Comparison of ENCODE assay signal across 8 mouse cellular contexts in the genomic region with DNA sequence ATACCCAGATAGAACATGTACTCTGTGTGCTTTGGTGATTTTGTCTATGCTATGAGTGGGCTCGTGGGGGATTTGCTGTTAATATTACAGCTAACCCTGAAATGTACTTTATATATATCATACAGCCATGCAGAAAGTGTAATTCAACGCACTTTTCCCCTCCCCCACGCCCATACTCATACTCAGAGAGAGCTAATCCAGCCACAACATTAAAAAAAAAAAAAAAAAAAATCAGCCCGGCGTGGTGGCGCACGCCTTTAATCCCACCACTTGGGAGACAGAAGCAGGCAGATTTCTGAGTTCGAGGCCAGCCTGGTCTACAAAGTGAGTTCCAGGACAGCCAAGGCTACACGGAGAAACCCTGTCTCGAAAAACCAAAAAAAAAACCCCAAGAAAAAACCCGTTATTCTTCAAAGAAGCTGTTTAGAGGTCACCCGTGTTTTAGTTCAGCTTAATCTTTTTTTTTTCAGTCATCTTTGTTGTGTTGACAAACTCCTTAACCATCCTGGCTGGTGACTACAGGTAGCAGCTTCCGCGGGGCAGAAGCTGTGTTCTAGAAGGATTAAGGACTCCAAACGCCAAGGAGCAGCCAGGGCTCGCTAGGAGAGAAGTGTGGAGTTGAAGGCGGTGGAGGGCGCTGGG. TPM values are rescaled to one million over a fixed set of nuclear protein-coding genes. Genes with fewer than 3 reads are reported as not detected.
DNase-seq lines count a peak whose midpoint lies in the region; ATAC-seq and TF ChIP-seq lines count a peak whose summit lies in the region.

No protein-coding gene starts in this region.

- dilution Hi-C loops in CH12.LX (cut with MboI; ENCODE audit: extremely low pct_ligation_motif_present, extremely low pct_unique_long_range_greater_than_20kb, low sequenced_read_pairs), result no loop called here

- H3K27me3 ChIP-seq in heart, embryonic 11.5 days (ENCODE audit: control insufficient read depth, insufficient read depth, low read length), result peaks cover 38% of the 10 kb centered on the region
- H3K27me3 ChIP-seq in CH12.LX (replicated peaks), result peaks cover 33% of the 10 kb centered on the region
- H3K27me3 ChIP-seq in forebrain, embryonic 13.5 days, result peaks cover 47% of the 10 kb centered on the region
- peaks cover 69% of the 10 kb centered on the region for H3K27me3 ChIP-seq in liver, embryonic 13.5 days

- peak overlapping the region; percentile 51 for H3K4me3 ChIP-seq in heart, embryonic 11.5 days (ENCODE audit: low read depth, low read length)
- peak overlapping the region; percentile 55 to 59 (median 57) for H3K4me3 ChIP-seq in CH12.LX (replicated peaks in 1 of 3; ENCODE audit: low read depth in 2 of 3, low read length in 2 of 3, poor library complexity in 1 of 3)
- H3K4me3 ChIP-seq in forebrain, embryonic 13.5 days, result peak overlapping the region; percentile 62
- peak overlapping the region; percentile 64 for H3K4me3 ChIP-seq in liver, embryonic 13.5 days (replicated peaks)

- H3K36me3 ChIP-seq in heart, embryonic 11.5 days (ENCODE audit: control insufficient read depth, insufficient read depth, low read length), result no peaks in the 10 kb centered on the region
- no peaks in the 10 kb centered on the region for H3K36me3 ChIP-seq in CH12.LX (replicated peaks in 1 of 2; ENCODE audit: control insufficient read depth in 1 of 2, insufficient read depth in 1 of 2, low read length in 1 of 2)
- no peaks in the 10 kb centered on the region for H3K36me3 ChIP-seq in forebrain, embryonic 13.5 days (ENCODE audit: poor library complexity, severe bottlenecking)
- no peaks in the 10 kb centered on the region for H3K36me3 ChIP-seq in liver, embryonic 13.5 days

- DNase-seq in heart, adult 9 months (ENCODE audit: low spot score in 2 of 2), result no peak
- no peak for DNase-seq in CH12.LX (ENCODE audit: extremely low read depth)
- DNase-seq in liver, embryonic 13.5 days, result no peak
- DNase-seq in cerebellum, adult 8-10 months, result no peak
- no peak for DNase-seq in frontal cortex, postnatal 14 days (ENCODE audit: low spot score in 2 of 2)
- DNase-seq in frontal cortex, adult 2 months (ENCODE audit: extremely low spot score in 1 of 2, low spot score in 1 of 2), result no peak

- H3K27ac ChIP-seq in heart, embryonic 11.5 days (ENCODE audit: low read depth, low read length), result no peak overlapping the region
- no peak overlapping the region for H3K27ac ChIP-seq in CH12.LX (ENCODE audit: insufficient read depth, low read depth)
- H3K27ac ChIP-seq in forebrain, embryonic 13.5 days, result no peak overlapping the region
- no peak overlapping the region for H3K27ac ChIP-seq in liver, embryonic 13.5 days

- no peaks in the 10 kb centered on the region for H3K79me2 ChIP-seq in CH12.LX (replicated peaks; ENCODE audit: control insufficient read depth, extremely low read depth, insufficient read depth, poor library complexity, severe bottlenecking)

- H3K9me3 ChIP-seq in heart, embryonic 11.5 days (replicated peaks; ENCODE audit: control insufficient read depth, low read length), result no peaks in the 10 kb centered on the region
- H3K9me3 ChIP-seq in CH12.LX (replicated peaks; ENCODE audit: low read length), result peaks cover 20% of the 10 kb centered on the region
- no peaks in the 10 kb centered on the region; the same call in 1 of the 2 replicates for H3K9me3 ChIP-seq in forebrain, embryonic 13.5 days (replicated peaks)
- 0 out of 2 replicates have a peak, but pooled peaks cover 2% of the 10 kb centered on the region for H3K9me3 ChIP-seq in liver, embryonic 13.5 days (replicated peaks)

- no peak for TF ChIP-seq POLR2A in CH12.LX (IDR thresholded peaks at IDR 0.05; ENCODE audit: low read depth, low read length)

- peak overlapping the region; percentile 100 for H3K4me2 ChIP-seq in heart, embryonic 11.5 days
- H3K4me2 ChIP-seq in CH12.LX (ENCODE audit: insufficient read depth, low read depth, poor library complexity, severe bottlenecking), result peak overlapping the region; percentile 93
- H3K4me2 ChIP-seq in forebrain, embryonic 13.5 days, result peak overlapping the region; percentile 100
- peak overlapping the region; percentile 93 for H3K4me2 ChIP-seq in liver, embryonic 13.5 days

- no peak for TF ChIP-seq RAD21 in CH12.LX (IDR thresholded peaks at IDR 0.05; ENCODE audit: low read depth, low read length)

- ATAC-seq in heart, embryonic 11.5 days (replicated peaks; ENCODE audit: insufficient number of reproducible peaks, low FRiP score, low TSS enrichment), result no peak
- no peak for ATAC-seq in forebrain, embryonic 13.5 days
- no peak for ATAC-seq in liver, embryonic 13.5 days (ENCODE audit: low read depth)

- TF ChIP-seq EP300 in CH12.LX (IDR thresholded peaks at IDR 0.05; ENCODE audit: low read length), result no peak

- 34% methylated on average over 18 of the region's 18 CpGs for WGBS in heart, embryonic 11.5 days (ENCODE audit: insufficient replicate concordance)
- WGBS in forebrain, embryonic 13.5 days, result 38% methylated on average over 18 of the region's 18 CpGs
- WGBS in liver, embryonic 13.5 days (ENCODE audit: insufficient replicate concordance), result 29% methylated on average over 18 of the region's 18 CpGs

- peaks cover 12% of the 10 kb centered on the region for H3K4me1 ChIP-seq in heart, embryonic 11.5 days (ENCODE audit: control insufficient read depth, insufficient read depth, low read length)
- H3K4me1 ChIP-seq in CH12.LX (ENCODE audit: control insufficient read depth in 1 of 2, insufficient read depth in 2 of 2), result peaks cover 0 to 31% of the 10 kb centered on the region in 2 experiments; a peak in 2 of 4 replicates
- H3K4me1 ChIP-seq in forebrain, embryonic 13.5 days, result peaks cover 20% of the 10 kb centered on the region
- H3K4me1 ChIP-seq in liver, embryonic 13.5 days (replicated peaks), result peaks cover 19% of the 10 kb centered on the region

- H3K9ac ChIP-seq in heart, embryonic 11.5 days (ENCODE audit: low read depth, low read length), result no peak overlapping the region
- no peak overlapping the region for H3K9ac ChIP-seq in CH12.LX (ENCODE audit: insufficient read depth, low read depth)
- H3K9ac ChIP-seq in forebrain, embryonic 13.5 days, result peak overlapping the region; percentile 66
- peak overlapping the region; percentile 51; the same call in 1 of the 2 replicates for H3K9ac ChIP-seq in liver, embryonic 13.5 days

- in situ Hi-C loops in CH12.LX (cut with MboI; ENCODE audit: low pct_ligation_motif_present, low pct_unique_long_range_greater_than_20kb, low sequenced_read_pairs), result no loop called here

- no peak for TF ChIP-seq CTCF in CH12.LX (conservative IDR thresholded peaks at IDR 0.05 in 1 of 2, IDR thresholded peaks at IDR 0.05 in 1 of 2; ENCODE audit: low read depth in 2 of 2, low read length in 2 of 2)

TF ChIP-seq in CH12.LX, 34 proteins besides CTCF, POLR2A, EP300 and RAD21:
- peak; percentile 61 for TF ChIP-seq ZNF384 (IDR thresholded peaks at IDR 0.05; ENCODE audit: low read depth, low read length)
- no peak for TF ChIP-seq HCFC1 (IDR thresholded peaks at IDR 0.05; ENCODE audit: low read depth, low read length)
- no peak for TF ChIP-seq SMC3 (IDR thresholded peaks at IDR 0.05; ENCODE audit: low read depth, low read length)
- TF ChIP-seq KAT2A (IDR thresholded peaks at IDR 0.05; ENCODE audit: insufficient replicate concordance, low read length), result no peak
- no peak for TF ChIP-seq PAX5 (IDR thresholded peaks at IDR 0.05; ENCODE audit: low read length)
- TF ChIP-seq CHD1 (IDR thresholded peaks at IDR 0.05; ENCODE audit: low read depth, low read length), result no peak
- TF ChIP-seq ZMIZ1 (IDR thresholded peaks at IDR 0.05; ENCODE audit: low read depth, low read length), result no peak
- TF ChIP-seq BHLHE40 (IDR thresholded peaks at IDR 0.05; ENCODE audit: low read depth, low read length), result no peak
- 0 out of 2 replicates have a peak, but pooled peaks have one; percentile 6 for TF ChIP-seq TCF12 (IDR thresholded peaks at IDR 0.05; ENCODE audit: low read depth, low read length)
- no peak for TF ChIP-seq ETS1 (conservative IDR thresholded peaks at IDR 0.05; ENCODE audit: low read depth, low read length)
- no peak for TF ChIP-seq MEF2A (IDR thresholded peaks at IDR 0.05; ENCODE audit: borderline replicate concordance, low read depth, low read length)
- TF ChIP-seq UBTF (IDR thresholded peaks at IDR 0.05; ENCODE audit: low read depth, low read length), result no peak
- TF ChIP-seq E2F4 (IDR thresholded peaks at IDR 0.05; ENCODE audit: insufficient replicate concordance, low read depth, low read length), result no peak

RNA-seq across cellular contexts. Expression of a gene that starts 0.9 kb away (rescaled TPM):
- 0.58 and 0.87 TPM in 2 replicates for polyA plus RNA-seq in heart, embryonic 11.5 days (2014; fragmentation: Nextera tagmentation; extraction: Ambion mirVana)
- 0.92 and 1.7 TPM in 2 replicates for total RNA-seq in CH12.LX (2012; rRNA removed)
- 0.45 and 0.77 TPM in 2 replicates for total RNA-seq in CH12.LX (2014; rRNA removed)
- 0.44 and 0.87 TPM in 2 replicates for polyA plus RNA-seq in CH12.LX (2012; ENCODE audit: insufficient read length, low read depth)
- 1.6 and 2.8 TPM in 2 replicates for polyA plus RNA-seq in forebrain, embryonic 13.5 days (2015; fragmentation: Nextera tagmentation; extraction: Ambion mirVana)
- 0.39 and 0.58 TPM in 2 replicates for polyA plus RNA-seq in liver, embryonic 13.5 days (2015; fragmentation: Nextera tagmentation; extraction: Ambion mirVana)
- 7.1 and 9.9 TPM in 2 replicates for polyA plus RNA-seq in frontal cortex, adult 2 months (2012; rRNA removed)

RNA-seq across cellular contexts. Expression of a gene that starts 33.3 kb away (rescaled TPM):
- 17.4 and 19.3 TPM in 2 replicates for polyA plus RNA-seq in heart, embryonic 11.5 days (2014; fragmentation: Nextera tagmentation; extraction: Ambion mirVana)
- 38.8 and 44.2 TPM in 2 replicates for total RNA-seq in CH12.LX (2012; rRNA removed)
- 62.3 and 62.5 TPM in 2 replicates for total RNA-seq in CH12.LX (2014; rRNA removed)
- polyA plus RNA-seq in CH12.LX (2012; ENCODE audit: insufficient read length, low read depth), result 57.8 and 58.2 TPM in 2 replicates
- polyA plus RNA-seq in forebrain, embryonic 13.5 days (2015; fragmentation: Nextera tagmentation; extraction: Ambion mirVana), result 10.3 and 11.2 TPM in 2 replicates
- 11.3 and 13.0 TPM in 2 replicates for polyA plus RNA-seq in liver, embryonic 13.5 days (2015; fragmentation: Nextera tagmentation; extraction: Ambion mirVana)
- 26.6 and 27.4 TPM in 2 replicates for polyA plus RNA-seq in frontal cortex, adult 2 months (2012; rRNA removed)

RNA-seq across cellular contexts. Expression of a gene that starts 33.4 kb away (rescaled TPM):
- polyA plus RNA-seq in heart, embryonic 11.5 days (2014; fragmentation: Nextera tagmentation; extraction: Ambion mirVana), result 13.8 and 15.3 TPM in 2 replicates
- total RNA-seq in CH12.LX (2012; rRNA removed) (13.0 and 16.1 TPM in 2 replicates), CH12.LX (2014; rRNA removed) (22.6 and 27.3 TPM in 2 replicates)
- polyA plus RNA-seq in CH12.LX (2012; ENCODE audit: insufficient read length, low read depth), result 22.2 and 28.3 TPM in 2 replicates
- polyA plus RNA-seq in forebrain, embryonic 13.5 days (2015; fragmentation: Nextera tagmentation; extraction: Ambion mirVana), result 22.8 and 23.6 TPM in 2 replicates
- polyA plus RNA-seq in liver, embryonic 13.5 days (2015; fragmentation: Nextera tagmentation; extraction: Ambion mirVana), result 3.9 and 4.4 TPM in 2 replicates
- 55.1 and 58.1 TPM in 2 replicates for polyA plus RNA-seq in frontal cortex, adult 2 months (2012; rRNA removed)

Comparison
In these comparisons a context has a peak if more than half of its experiments do, and no peak if none do; other contexts are left out.
1. H3K9ac ChIP-seq: peak in forebrain, embryonic 13.5 days (single experiment) and liver, embryonic 13.5 days (single experiment); none in heart, embryonic 11.5 days (single experiment) and CH12.LX (single experiment).
2. Peak in every context shown above with its lines, with median percentiles within 50 percentile points of each other: H3K4me2 ChIP-seq and H3K4me3 ChIP-seq.